Mouse (Mus musculus): Measurements from ENCODE around the gene Col23a1.

Gene Col23a1

GRCm38 (mm10) chr11:51388892-51389340 lies 99.2 kb downstream of the Col23a1 start:
- no peak for DNase-seq (ENCODE audit: low spot score in 2 of 2)

- no peak for DNase-seq (ENCODE audit: low spot score in 2 of 2)
These were observed 100.0 kb downstream of the Col23a1 start for GRCm38 (mm10) chr11:51389763-51390162.

- no peak for DNase-seq (ENCODE audit: low spot score in 2 of 2)
These were observed 100.8 kb downstream of the Col23a1 start for GRCm38 (mm10) chr11:51390521-51390920.

GRCm38 (mm10) chr11:51391548-51391947 lies 101.8 kb downstream of the Col23a1 start:
- DNase-seq (ENCODE audit: low spot score in 2 of 2): peak; percentile 55 to 56

GRCm38 (mm10) chr11:51394301-51394865 lies 104.7 kb downstream of the Col23a1 start:
- no peak for DNase-seq (ENCODE audit: low spot score in 2 of 2)

GRCm38 (mm10) chr11:51396451-51396850 lies 106.7 kb downstream of the Col23a1 start:
- DNase-seq (ENCODE audit: low spot score in 2 of 2): no peak

GRCm38 (mm10) chr11:51398084-51398483 lies 108.4 kb downstream of the Col23a1 start:
- DNase-seq (ENCODE audit: low spot score in 2 of 2): no peak

GRCm38 (mm10) chr11:51400356-51400755 lies 110.6 kb downstream of the Col23a1 start:
- DNase-seq (ENCODE audit: low spot score in 2 of 2): no peak

GRCm38 (mm10) chr11:51401481-51402128 lies 111.9 kb downstream of the Col23a1 start:
- peak in 1 of 2 experiments; percentile 30 for DNase-seq (ENCODE audit: low spot score in 2 of 2)

- DNase-seq (ENCODE audit: low spot score in 2 of 2): no peak
These were observed 114.2 kb downstream of the Col23a1 start for GRCm38 (mm10) chr11:51403886-51404285.

GRCm38 (mm10) chr11:51404865-51405440 lies 115.2 kb downstream of the Col23a1 start:
- DNase-seq (ENCODE audit: low spot score in 2 of 2): no peak

- no peak for DNase-seq (ENCODE audit: low spot score in 2 of 2)
These were observed 116.8 kb downstream of the Col23a1 start for GRCm38 (mm10) chr11:51406531-51406930.

- no peak for DNase-seq (ENCODE audit: low spot score in 2 of 2)
These were observed 117.6 kb downstream of the Col23a1 start for GRCm38 (mm10) chr11:51407351-51407750.

- no peak for DNase-seq (ENCODE audit: low spot score in 2 of 2)
These were observed 121.1 kb downstream of the Col23a1 start for GRCm38 (mm10) chr11:51410771-51411170.

- DNase-seq (ENCODE audit: low spot score in 2 of 2): no peak
These were observed 124.8 kb downstream of the Col23a1 start for GRCm38 (mm10) chr11:51414520-51414919.

- DNase-seq (ENCODE audit: low spot score in 2 of 2): no peak
These were observed 125.4 kb downstream of the Col23a1 start for GRCm38 (mm10) chr11:51415049-51415688.

- no peak for DNase-seq (ENCODE audit: low spot score in 2 of 2)
These were observed 129.1 kb downstream of the Col23a1 start for GRCm38 (mm10) chr11:51418807-51419206.

- no peak for DNase-seq (ENCODE audit: low spot score in 2 of 2)
These were observed 132.2 kb downstream of the Col23a1 start for GRCm38 (mm10) chr11:51421878-51422277.

- DNase-seq (ENCODE audit: low spot score in 2 of 2): no peak
These were observed 133.0 kb downstream of the Col23a1 start for GRCm38 (mm10) chr11:51422713-51423112.

GRCm38 (mm10) chr11:51426155-51426554 lies 136.4 kb downstream of the Col23a1 start:
- DNase-seq (ENCODE audit: low spot score in 2 of 2): no peak

GRCm38 (mm10) chr11:51429428-51430179 lies 139.9 kb downstream of the Col23a1 start:
- DNase-seq (ENCODE audit: low spot score in 2 of 2): no peak

- no peak for DNase-seq (ENCODE audit: low spot score in 2 of 2)
These were observed 140.5 kb downstream of the Col23a1 start for GRCm38 (mm10) chr11:51430180-51430578.

Data from right cerebral cortex, adult 2 months (tissue).